Comparison of ENCODE assay signal across 7 mouse cellular contexts in genomic region chr4:12571881-12572280, GRCm38 (mm10).
DNase-seq lines count a peak whose midpoint lies in the region; ATAC-seq and TF ChIP-seq lines count a peak whose summit lies in the region.

No protein-coding gene starts in this region.

- no peaks in the 10 kb centered on the region for H3K4me1 ChIP-seq in kidney, postnatal 0 days (replicated peaks; ENCODE audit: insufficient read depth, low read length)
- no peaks in the 10 kb centered on the region for H3K4me1 ChIP-seq in ES-Bruce4 (ENCODE audit: control insufficient read depth, insufficient read depth, low read length)
- peaks cover 8% of the 10 kb centered on the region; the same call in 1 of the 2 replicates for H3K4me1 ChIP-seq in midbrain, embryonic 11.5 days (ENCODE audit: control insufficient read depth, insufficient read depth, low read length)

- no peak overlapping the region for H3K4me3 ChIP-seq in kidney, postnatal 0 days (replicated peaks; ENCODE audit: low read depth, low read length)
- H3K4me3 ChIP-seq in ES-Bruce4 (ENCODE audit: low read depth, low read length), result no peak overlapping the region
- H3K4me3 ChIP-seq in midbrain, embryonic 11.5 days (ENCODE audit: low read depth, low read length), result no peak overlapping the region

- ATAC-seq in kidney, postnatal 0 days (replicated peaks; ENCODE audit: low FRiP score, low read depth), result no peak
- no peak for ATAC-seq in midbrain, embryonic 11.5 days (ENCODE audit: low FRiP score)

- DNase-seq in kidney, postnatal 0 days (ENCODE audit: low spot score), result peak; percentile 10
- no peak for DNase-seq in kidney, adult 11 months
- peak; percentile 11 for DNase-seq in R1 (ENCODE audit: low read depth, low spot score)
- peak; percentile 1 for DNase-seq in induced T-regulatory cell, adult 2 months (ENCODE audit: low read depth)
- no peak for DNase-seq in right cerebral cortex, postnatal 14 days
- DNase-seq in midbrain, embryonic 11.5 days (ENCODE audit: low spot score, missing footprints), result no peak

- no peaks in the 10 kb centered on the region for H3K27me3 ChIP-seq in kidney, postnatal 0 days (ENCODE audit: insufficient read depth, low read length)
- H3K27me3 ChIP-seq in ES-Bruce4 (ENCODE audit: control insufficient read depth, insufficient read depth, low read length, poor library complexity, severe bottlenecking), result no peaks in the 10 kb centered on the region
- H3K27me3 ChIP-seq in midbrain, embryonic 11.5 days (ENCODE audit: control insufficient read depth, insufficient read depth, low read length), result no peaks in the 10 kb centered on the region

- H3K9me3 ChIP-seq in kidney, postnatal 0 days (replicated peaks; ENCODE audit: low read length), result no peaks in the 10 kb centered on the region
- no peaks in the 10 kb centered on the region for H3K9me3 ChIP-seq in ES-Bruce4 (replicated peaks; ENCODE audit: control insufficient read depth, insufficient read depth, low read length, poor library complexity, severe bottlenecking)
- H3K9me3 ChIP-seq in midbrain, embryonic 11.5 days (ENCODE audit: control insufficient read depth, low read length), result no peaks in the 10 kb centered on the region

- peak; percentile 62 for TF ChIP-seq CTCF in kidney, postnatal 0 days (IDR thresholded peaks at IDR 0.05; ENCODE audit: low read depth)
- TF ChIP-seq CTCF in ES-Bruce4 (IDR thresholded peaks at IDR 0.05; ENCODE audit: low read depth, low read length), result peak; percentile 29

- no peak for TF ChIP-seq POLR2A in ES-Bruce4 (IDR thresholded peaks at IDR 0.05; ENCODE audit: insufficient read depth, low read length)

- H3K27ac ChIP-seq in kidney, postnatal 0 days, result no peak overlapping the region
- H3K27ac ChIP-seq in ES-Bruce4 (ENCODE audit: insufficient read depth, low read length), result no peak overlapping the region
- no peak overlapping the region for H3K27ac ChIP-seq in midbrain, embryonic 11.5 days (ENCODE audit: low read depth, low read length)

- H3K4me2 ChIP-seq in kidney, postnatal 0 days (ENCODE audit: low read length), result no peak overlapping the region
- H3K4me2 ChIP-seq in midbrain, embryonic 11.5 days, result no peak overlapping the region

- no peaks in the 10 kb centered on the region for H3K36me3 ChIP-seq in kidney, postnatal 0 days (ENCODE audit: insufficient read depth, low read length)
- no peaks in the 10 kb centered on the region for H3K36me3 ChIP-seq in ES-Bruce4 (ENCODE audit: control insufficient read depth, insufficient read depth, low read length, poor library complexity, severe bottlenecking)
- no peaks in the 10 kb centered on the region for H3K36me3 ChIP-seq in midbrain, embryonic 11.5 days (ENCODE audit: control insufficient read depth, insufficient read depth, low read length)

- TF ChIP-seq EP300 in ES-Bruce4 (IDR thresholded peaks at IDR 0.05; ENCODE audit: insufficient read depth, low read depth, low read length), result no peak

- no peak overlapping the region for H3K9ac ChIP-seq in kidney, postnatal 0 days (ENCODE audit: low read depth, low read length)
- H3K9ac ChIP-seq in ES-Bruce4 (ENCODE audit: low read depth, poor library complexity, severe bottlenecking), result no peak overlapping the region
- H3K9ac ChIP-seq in midbrain, embryonic 11.5 days (ENCODE audit: low read length), result no peak overlapping the region

Comparison
In these comparisons a context has a peak if more than half of its experiments do, and no peak if none do; other contexts are left out.
1. DNase-seq: peak in kidney, postnatal 0 days (single experiment), R1 (single experiment) and induced T-regulatory cell, adult 2 months (single experiment); none in kidney, adult 11 months (single experiment), right cerebral cortex, postnatal 14 days (single experiment) and midbrain, embryonic 11.5 days (single experiment).